Mouse (Mus musculus) retina, postnatal 7 days (tissue): ENCODE results near the gene Atp13a2.
A peak's percentile ranks its signal among the peaks of the same experiment; 100 is the strongest.

Experiments used
- DNase-seq: peaks from one replicate; pipeline ENCODE4 v3.0.0-alpha.2; 2012; ENCODE audit warnings: low read depth, low spot score

The Atp13a2 gene

DNA sequence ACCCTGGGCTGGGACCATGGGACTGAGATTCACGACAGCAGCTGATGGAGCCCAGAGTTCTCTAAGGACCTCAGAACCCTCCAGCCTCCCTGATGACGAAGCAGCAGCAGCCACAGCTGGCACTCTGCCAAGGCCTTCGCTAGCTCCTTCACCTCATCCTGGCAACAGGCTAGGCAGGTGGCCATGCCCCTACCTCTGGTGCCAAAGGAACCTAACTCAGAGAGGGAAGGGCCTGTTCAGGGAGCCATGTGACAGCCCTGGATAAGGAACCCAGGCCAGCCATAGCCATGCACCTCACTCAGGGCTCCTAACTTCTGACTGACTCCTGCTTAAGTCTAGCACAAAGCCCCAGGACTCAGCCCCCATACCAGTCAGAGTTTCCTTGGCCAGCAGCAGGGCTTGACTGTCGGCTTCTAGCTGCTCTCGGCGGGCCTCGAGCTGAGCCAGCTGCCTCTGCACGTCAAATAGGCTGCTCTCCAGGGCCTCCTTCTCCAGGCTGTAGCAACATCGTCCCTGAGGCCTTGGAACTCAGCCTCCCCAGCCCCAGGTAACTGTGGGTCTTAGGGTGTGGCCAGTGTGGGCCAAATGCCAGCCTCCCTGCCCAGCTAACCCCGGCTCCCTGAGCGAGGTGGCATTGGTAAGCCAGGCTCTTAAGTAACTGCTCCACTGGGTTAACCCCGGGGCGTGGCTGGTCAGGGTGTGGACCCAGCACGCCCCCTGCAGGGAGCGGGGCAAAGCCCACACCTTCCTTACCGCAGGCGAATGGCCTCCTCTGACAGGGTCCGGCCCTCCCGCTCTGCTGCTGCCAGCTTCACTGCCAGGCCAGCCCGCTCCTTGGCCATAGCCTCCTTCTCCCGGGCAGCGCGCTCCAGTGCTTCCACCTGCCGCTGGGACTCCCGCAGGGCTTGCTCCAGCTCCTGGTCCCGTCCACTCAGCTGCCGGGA lies 47.2 kb downstream of the Atp13a2 start:
- DNase-seq = no peak

DNA sequence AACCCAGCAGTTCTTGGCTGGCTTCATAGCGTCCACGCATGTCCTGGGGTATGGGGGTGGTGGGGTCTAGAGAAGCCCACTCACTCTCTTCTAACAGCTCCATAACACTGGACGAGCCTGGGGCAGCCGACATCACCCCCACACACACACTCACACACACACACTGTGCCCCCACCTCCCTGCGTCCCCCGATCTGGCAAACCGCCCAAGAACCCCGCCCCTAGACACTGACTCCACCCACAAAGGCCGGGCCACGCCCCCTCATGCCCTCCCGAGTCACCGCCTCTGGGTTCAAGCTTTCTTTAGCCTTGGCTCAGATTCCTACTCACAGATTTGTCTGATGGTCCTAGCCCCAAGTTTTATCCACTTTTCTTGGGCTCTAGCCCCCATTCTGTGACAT lies 54.4 kb downstream of the Atp13a2 start:
- no peak for DNase-seq

DNA sequence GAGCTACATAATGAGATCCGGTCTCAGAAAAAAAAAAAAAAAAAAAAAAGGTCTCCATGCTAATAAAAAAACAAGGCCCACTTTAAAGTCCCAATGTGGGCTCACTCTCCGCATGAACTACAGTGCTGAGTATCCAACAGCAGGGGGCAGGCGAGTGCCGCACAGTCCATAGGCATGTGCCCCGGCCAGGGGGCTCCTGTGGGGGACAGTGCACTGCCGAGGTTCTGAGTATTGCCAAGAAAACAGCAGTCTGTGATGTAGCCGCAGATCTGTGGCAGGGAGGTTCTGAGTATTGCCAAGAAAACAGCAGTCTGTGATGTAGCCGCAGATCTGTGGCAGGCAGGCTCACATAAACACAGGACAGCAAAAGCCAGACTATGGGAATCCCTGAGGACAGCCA lies 58.1 kb downstream of the Atp13a2 start:
- peak; percentile 66 for DNase-seq

DNA sequence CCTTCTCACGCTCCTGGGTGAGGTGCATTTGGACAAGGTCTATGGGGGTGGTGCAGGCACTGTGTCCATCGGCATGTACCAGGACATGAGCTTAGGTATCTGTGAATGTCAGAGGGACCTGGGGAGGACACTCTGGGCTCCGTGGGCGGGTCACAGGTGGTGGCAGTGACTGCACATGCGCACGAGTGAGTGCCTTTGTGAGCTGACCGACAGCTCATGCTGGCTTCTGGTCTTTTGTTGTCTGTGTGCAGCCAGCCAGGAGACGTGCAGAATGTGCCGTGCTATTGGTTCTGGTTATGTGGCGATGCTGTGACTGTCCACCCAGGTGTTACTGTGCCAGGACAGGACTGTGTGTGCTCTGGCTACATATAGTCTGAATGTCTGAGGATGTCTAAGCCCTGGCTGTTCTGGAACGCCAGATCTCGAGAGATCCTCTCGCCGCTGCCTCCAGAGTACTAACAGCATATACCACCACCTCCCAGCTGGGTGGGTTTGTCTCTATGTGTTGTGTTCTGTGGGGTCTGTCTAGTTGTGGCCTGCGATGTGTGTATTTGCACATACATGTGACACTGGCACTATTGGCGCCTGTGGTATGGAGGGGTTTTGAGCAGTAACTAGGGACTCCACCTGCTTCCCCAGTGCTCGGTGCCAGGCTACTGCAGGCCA lies 62.3 kb downstream of the Atp13a2 start:
- no peak for DNase-seq

DNA sequence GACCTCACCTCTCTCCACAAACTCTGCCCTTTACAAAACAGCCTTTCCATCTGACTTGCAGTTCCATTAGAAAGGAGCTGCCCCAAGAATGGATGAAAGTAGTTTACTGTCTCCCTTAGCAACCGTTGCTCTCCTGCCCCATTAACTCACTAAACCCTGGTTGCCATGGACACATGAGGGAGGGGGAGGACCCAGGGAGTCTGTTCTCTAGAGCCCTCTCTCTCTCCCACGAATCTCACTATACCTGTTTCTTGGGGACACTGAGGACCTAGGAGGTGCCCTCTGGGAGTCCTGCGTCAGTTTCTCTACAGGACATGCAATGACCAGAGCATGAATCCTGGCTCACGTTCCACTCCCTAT lies 62.8 kb downstream of the Atp13a2 start:
- DNase-seq = peak; percentile 59

DNA sequence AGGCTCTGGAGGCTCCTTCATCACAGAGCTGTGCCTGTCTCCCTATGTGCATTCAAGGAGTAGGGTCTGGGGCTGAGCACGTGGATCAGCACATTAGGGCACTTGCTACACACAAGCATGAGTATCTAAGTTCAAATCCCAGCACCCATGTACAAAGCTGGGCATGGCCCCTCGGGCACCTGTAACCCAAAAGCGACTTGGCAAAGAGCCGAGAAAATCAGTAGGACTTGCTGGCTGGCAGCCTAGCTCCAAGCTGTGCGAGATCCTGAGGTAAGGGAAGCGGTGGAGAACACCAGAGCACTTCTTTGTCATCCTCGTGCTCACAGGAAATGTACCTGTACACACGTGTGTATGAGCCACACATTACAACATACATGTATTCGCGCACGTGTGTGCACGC lies 65.8 kb downstream of the Atp13a2 start:
- DNase-seq = no peak

DNA sequence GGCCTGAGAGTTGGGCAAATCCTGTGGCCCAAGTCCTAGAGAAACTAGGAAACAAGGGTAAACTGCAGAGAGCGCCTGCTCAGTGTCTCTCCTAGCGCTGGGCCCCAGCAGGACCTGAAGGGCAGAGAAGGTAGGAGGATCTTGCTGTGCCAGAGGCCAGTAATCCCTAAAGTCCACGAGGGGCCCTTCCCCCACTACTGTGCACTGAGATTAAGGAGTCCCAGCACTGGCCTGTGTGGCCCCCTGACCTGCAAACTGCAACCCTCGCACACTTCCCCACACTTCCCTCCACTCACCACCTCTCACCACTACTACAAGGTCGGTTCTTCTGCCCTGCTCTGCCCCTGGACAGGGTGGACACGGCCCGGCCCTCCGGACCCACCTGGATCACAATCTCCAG lies 66.5 kb downstream of the Atp13a2 start:
- peak; percentile 65 for DNase-seq

DNA sequence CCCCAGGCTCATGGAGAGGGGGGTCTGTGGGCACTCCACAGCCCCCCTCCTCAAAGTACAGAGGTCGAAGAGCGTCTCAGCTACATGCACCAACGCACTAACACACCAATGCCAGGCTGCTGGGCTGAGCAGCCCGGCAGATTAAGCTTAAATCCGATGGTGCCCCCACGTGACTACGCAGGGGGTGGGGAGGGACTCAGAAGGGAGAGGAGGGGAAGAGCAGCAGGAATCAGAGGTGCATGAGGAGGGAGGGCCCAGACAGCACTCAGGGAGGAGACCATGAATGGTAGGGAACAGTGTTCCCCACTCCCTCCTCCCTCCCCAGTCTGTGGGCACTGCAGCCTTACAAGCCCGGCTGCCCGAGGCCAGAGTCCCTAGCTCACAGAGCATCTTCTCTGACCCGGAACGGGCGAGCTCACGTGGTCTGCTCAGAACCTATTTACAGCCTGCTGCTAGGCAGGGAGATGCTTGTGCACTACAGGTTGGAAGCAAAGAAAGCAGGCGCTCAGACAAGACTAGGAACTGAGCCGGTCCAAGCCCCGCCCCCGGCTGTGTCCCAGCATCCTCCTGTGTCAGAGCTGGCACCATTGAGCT lies 67.0 kb downstream of the Atp13a2 start:
- peak; percentile 83 for DNase-seq
